Mouse (Mus musculus) heart, adult 2 months (tissue): ENCODE measurements around the gene Sorcs2.

ENCODE experiments used
- CTCF ChIP-seq: fragments of 200-600 bp; IDR thresholded peaks from 2 replicates; pipeline ENCODE4 v1.8.1; 2022; ENCODE audit warnings: antibody characterized with exemption, mild to moderate bottlenecking, moderate library complexity
- EP300 ChIP-seq: fragments of 200-500 bp; IDR thresholded peaks from 2 replicates; pipeline ENCODE4 v1.6.1; 2011; ENCODE audit warnings: low read depth, low read length, control low read depth; ENCODE audit not compliant: insufficient read depth

GRCm38 (mm10) chr5:35985611-35986010 is 412.3 kb downstream of the Sorcs2 start:
- no peak for TF ChIP-seq EP300
- TF ChIP-seq CTCF: no peak
